Mouse (Mus musculus) heart, postnatal 25 days (tissue): ENCODE data around the gene Triobp. TPM values are rescaled to one million over a fixed set of nuclear protein-coding genes. Genes with fewer than 3 reads are reported as not detected.

ENCODE experiments used
- DNase-seq: peaks from one replicate; pipeline ENCODE4 v3.0.0; 2022; ENCODE audit warnings: low spot score
- intact Hi-C: fragments of 180-260 bp; cut with DNase I; formaldehyde crosslinking; loops from one replicate; pipeline ENCODE4 v1.15.1; 2025
- microRNA-seq: library from miRNA; unstranded; fragments of <30 nt; microRNA quantifications from one replicate; pipeline ENCODE4 v1.2.0, GENCODE M21; 2022
- total RNA-seq, 2 experiments: library from RNA; stranded (reverse); gene quantifications; 2 replicates each; pipeline ENCODE4 v1.2.3; 2021

Gene Triobp
- total RNA-seq, 2 experiments from 2014 or later, result 36.0 to 39.8 TPM

GRCm38 (mm10) chr15:79050160-79050845, 102.8 kb downstream of the Triobp start:
- no peak for DNase-seq
- intact Hi-C loops, result no loop called here

GRCm38 (mm10) chr15:79050964-79051363, 103.4 kb downstream of the Triobp start:
- no peak for DNase-seq
- intact Hi-C loops, result no loop called here

GRCm38 (mm10) chr15:79051461-79052360, 104.2 kb downstream of the Triobp start:
- intact Hi-C loops, result no loop called here
- DNase-seq, result no peak

GRCm38 (mm10) chr15:79052366-79052765, 104.8 kb downstream of the Triobp start:
- DNase-seq, result no peak
- intact Hi-C loops, result no loop called here

Small RNA genes lying within 50 kb of the gene (microRNA-seq; reads per million reads assigned to microRNA genes)
- gene Mir6956, result 1.7 reads per million

Other genes starting within 250 kb of the Triobp start
- 1 to 10 TPM; 1.4 to 2.5 TPM for gene Elfn2, start 229.0 kb upstream of the Triobp start, total RNA-seq
- gene Mfng, start 174.2 kb upstream of the Triobp start, total RNA-seq, result 10 to 100 TPM; 11.6 to 13.2 TPM
- gene Card10, start 144.7 kb upstream of the Triobp start, total RNA-seq, result 10 to 100 TPM; 14.8 to 18.3 TPM
- 10 to 100 TPM; 34.1 to 41.0 TPM for gene Cdc42ep1, start 105.1 kb upstream of the Triobp start, total RNA-seq
- under 1 TPM; 0.62 to 0.64 TPM for gene Lgals2, start 92.2 kb upstream of the Triobp start, total RNA-seq
- gene Gga1, start 70.5 kb upstream of the Triobp start, total RNA-seq, result 10 to 100 TPM; 41.6 to 43.8 TPM
- gene Gm49510, start 48.1 kb upstream of the Triobp start, total RNA-seq, result under 1 TPM in 1 of 2 experiments, not detected in 1; 0.18 TPM
- gene Sh3bp1, start 48.0 kb upstream of the Triobp start, total RNA-seq, result 1 to 10 TPM; 4.1 to 4.8 TPM
- 1 to 10 TPM in 1 of 2 experiments, under 1 TPM in 1; 0.75 to 1.4 TPM for gene Pdxp, start 33.8 kb upstream of the Triobp start, total RNA-seq
- gene Lgals1, start 21.0 kb upstream of the Triobp start, total RNA-seq, result 100 to 1,000 TPM; 188 to 192 TPM
- 10 to 100 TPM; 15.6 to 16.9 TPM for gene Nol12, start 12.8 kb upstream of the Triobp start, total RNA-seq
- 10 to 100 TPM; 95.9 to 98.4 TPM for gene H1f0, start 80.7 kb downstream of the Triobp start, total RNA-seq
- not detected for gene Galr3, start 94.2 kb downstream of the Triobp start, total RNA-seq
- 1 to 10 TPM; 7.4 to 7.5 TPM for gene Ankrd54, start 115.2 kb downstream of the Triobp start, total RNA-seq
- gene Eif3l, start 127.5 kb downstream of the Triobp start, total RNA-seq, result 10 to 100 TPM; 68.9 to 71.5 TPM
- 10 to 100 TPM; 51.9 to 57.7 TPM for gene Micall1, start 161.2 kb downstream of the Triobp start, total RNA-seq
- 100 to 1,000 TPM; 132 TPM for gene Polr2f, start 193.3 kb downstream of the Triobp start, total RNA-seq
- 1 to 10 TPM; 1.6 to 1.7 TPM for gene 1700088E04Rik, start 193.5 kb downstream of the Triobp start, total RNA-seq
- 1 to 10 TPM in 1 of 2 experiments, under 1 TPM in 1; 0.92 to 1.3 TPM for gene Sox10, start 217.5 kb downstream of the Triobp start, total RNA-seq